In genomic region chr2:27552620-27553287, GRCm38 (mm10) we compare ENCODE assay signal across 8 mouse cellular contexts. TPM values are rescaled to one million over a fixed set of nuclear protein-coding genes. Genes with fewer than 3 reads are reported as not detected.
DNase-seq lines count a peak whose midpoint lies in the region; ATAC-seq and TF ChIP-seq lines count a peak whose summit lies in the region.
"Had no signal": no experiment of that assay in that cellular context is flagged by ENCODE, and none has a peak within 500 bp of the region (broad histone marks: within the 10 kb centered on the region; RNA-seq: fewer than 3 reads in every experiment).

No protein-coding gene starts in this region.

- 12% methylated on average over 7 of the region's 7 CpGs for WGBS in lung, postnatal 0 days

- no peak overlapping the region for H3K9ac ChIP-seq in lung, postnatal 0 days (replicated peaks; ENCODE audit: low read depth)

- intact Hi-C loops in gastrocnemius, postnatal 14 days (cut with DNase I; ENCODE audit: low total_unique reads) = no loop called here

- H3K9me3 ChIP-seq in lung, postnatal 0 days (ENCODE audit: low read length) = no peaks in the 10 kb centered on the region

- TF ChIP-seq CTCF in lung, postnatal 0 days (IDR thresholded peaks at IDR 0.05) = peak; percentile 98

- no peaks in the 10 kb centered on the region for H3K4me1 ChIP-seq in lung, postnatal 0 days (ENCODE audit: insufficient read depth, low read depth, low read length)

- no peak overlapping the region for H3K27ac ChIP-seq in lung, postnatal 0 days (ENCODE audit: low read length)

- no peaks in the 10 kb centered on the region for H3K27me3 ChIP-seq in lung, postnatal 0 days (replicated peaks; ENCODE audit: insufficient read depth, low read length)

- ATAC-seq in lung, postnatal 0 days = peak; percentile 12; the same call in 1 of the 2 replicates

- no peak for TF ChIP-seq EP300 in lung, postnatal 0 days (IDR thresholded peaks at IDR 0.05)

- H3K36me3 ChIP-seq in lung, postnatal 0 days (ENCODE audit: insufficient read depth, low read length) = no peaks in the 10 kb centered on the region

- H3K4me2 ChIP-seq in lung, postnatal 0 days (replicated peaks; ENCODE audit: low read depth, low read length) = no peak overlapping the region

- DNase-seq in B cell, adult 2 months = peak; percentile 20 to 25
- DNase-seq in ES-CJ7 (ENCODE audit: low read depth, low spot score) = peak; percentile 81
- peak; percentile 68 for DNase-seq in cerebellum, adult 9-10 months
- DNase-seq in gastrocnemius, postnatal 14 days = peak; percentile 65
- peak; percentile 73 to 89 for DNase-seq in kidney, postnatal 36 days
- peak; percentile 80 for DNase-seq in lung, postnatal 0 days (ENCODE audit: low spot score)
- DNase-seq in right cerebral cortex, postnatal 4 days = peak; percentile 80

- H3K4me3 ChIP-seq in lung, postnatal 0 days (ENCODE audit: low read depth, low read length) = no peak overlapping the region
- H3K4me3 ChIP-seq: megakaryocyte, embryonic 14.5 days had no signal

RNA-seq across cellular contexts. Expression of gene Wdr5, which starts 37.8 kb away (rescaled TPM):
- total RNA-seq in gastrocnemius, postnatal 14 days (2021) = 10 to 100 TPM; 17.5 to 20.9 TPM
- polyA plus RNA-seq in lung, postnatal 0 days (2015; fragmentation: Nextera tagmentation; extraction: Ambion mirVana) = 20.5 and 24.0 TPM in 2 replicates

RNA-seq across cellular contexts. Expression of gene Brd3, which starts 45.3 kb away (rescaled TPM):
- 10 to 100 TPM; 23.7 to 35.2 TPM for total RNA-seq in gastrocnemius, postnatal 14 days (2021)
- 44.9 and 47.5 TPM in 2 replicates for polyA plus RNA-seq in lung, postnatal 0 days (2015; fragmentation: Nextera tagmentation; extraction: Ambion mirVana)

Comparison
In these comparisons a context has a peak if more than half of its experiments do, and no peak if none do; other contexts are left out.
1. DNase-seq: peak in every context shown above with its lines; median percentile 81 in ES-CJ7; 81 in kidney, postnatal 36 days; 80 in lung, postnatal 0 days; 80 in right cerebral cortex, postnatal 4 days; 68 in cerebellum, adult 9-10 months; 65 in gastrocnemius, postnatal 14 days; 22 in B cell, adult 2 months.